Comparison of ENCODE assay signal across 8 mouse cellular contexts in the genomic region with DNA sequence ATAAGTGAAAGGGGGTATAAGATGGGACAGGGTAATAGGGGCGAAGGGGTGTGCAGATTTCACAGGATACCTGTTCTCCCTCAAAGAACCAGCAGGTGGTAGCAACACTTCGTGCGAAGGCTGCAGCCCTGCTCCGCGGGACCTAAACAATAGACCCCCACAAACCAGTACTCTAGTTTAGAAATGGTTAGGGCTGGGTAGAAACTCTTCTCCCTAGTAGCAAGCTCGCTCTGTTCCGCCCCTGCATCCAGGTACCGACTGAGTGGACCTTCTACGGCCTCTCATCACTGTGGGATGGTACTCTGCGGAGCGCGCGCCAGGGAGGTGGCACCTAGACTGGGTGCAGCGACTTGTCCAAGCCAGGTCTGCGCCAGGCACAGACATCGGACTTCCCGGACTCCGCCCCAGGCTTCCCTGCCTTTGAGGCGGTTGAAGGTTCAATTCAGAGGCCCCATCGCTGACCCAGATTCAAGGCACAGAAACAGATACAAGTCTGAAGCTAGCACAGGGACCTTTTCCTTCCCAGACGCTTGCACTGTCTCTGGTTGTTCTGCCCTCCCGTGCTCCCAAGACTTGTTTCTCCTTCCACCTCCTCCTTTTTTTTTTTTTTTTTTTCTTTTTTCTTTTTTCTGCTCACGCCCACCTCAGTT. TPM values are rescaled to one million over a fixed set of nuclear protein-coding genes. Genes with fewer than 3 reads are reported as not detected.
DNase-seq lines count a peak whose midpoint lies in the region; ATAC-seq and TF ChIP-seq lines count a peak whose summit lies in the region.

No protein-coding gene starts in this region.

- no peaks in the 10 kb centered on the region for H3K36me3 ChIP-seq in MEL (ENCODE audit: control insufficient read depth in 1 of 2, insufficient read depth in 2 of 2, low read length in 2 of 2)
- H3K36me3 ChIP-seq in embryonic facial prominence, embryonic 13.5 days = no peaks in the 10 kb centered on the region
- no peaks in the 10 kb centered on the region for H3K36me3 ChIP-seq in hindbrain, embryonic 14.5 days (replicated peaks; ENCODE audit: control insufficient read depth, insufficient read depth)
- H3K36me3 ChIP-seq in limb, embryonic 13.5 days = no peaks in the 10 kb centered on the region
- no peaks in the 10 kb centered on the region for H3K36me3 ChIP-seq in midbrain, embryonic 13.5 days

- peak; percentile 17; the same call in 1 of the 2 replicates for TF ChIP-seq CTCF in cerebellum, adult 2 months (IDR thresholded peaks at IDR 0.05; ENCODE audit: borderline replicate concordance, insufficient read depth, low read depth, low read length)
- TF ChIP-seq CTCF in MEL (IDR thresholded peaks at IDR 0.05 in 2 of 3, conservative IDR thresholded peaks at IDR 0.05 in 1 of 3; ENCODE audit: control insufficient read depth in 1 of 3, insufficient read depth in 1 of 3, low read depth in 2 of 3, low read length in 3 of 3, poor library complexity in 1 of 3, severe bottlenecking in 1 of 3) = peak; percentile 51 to 75 (median 68)

- H3K27ac ChIP-seq in cerebellum, adult 2 months (ENCODE audit: insufficient read depth, low read length) = no peak overlapping the region
- H3K27ac ChIP-seq in MEL (ENCODE audit: control insufficient read depth, low read depth, low read length) = no peak overlapping the region
- peak overlapping the region; percentile 93 for H3K27ac ChIP-seq in embryonic facial prominence, embryonic 13.5 days
- H3K27ac ChIP-seq in hindbrain, embryonic 14.5 days = peak overlapping the region; percentile 87
- H3K27ac ChIP-seq in limb, embryonic 13.5 days = peak overlapping the region; percentile 88
- H3K27ac ChIP-seq in midbrain, embryonic 13.5 days = peak overlapping the region; percentile 95

- H3K9ac ChIP-seq in MEL (ENCODE audit: control insufficient read depth, low read depth, low read length, poor library complexity, severe bottlenecking) = peak overlapping the region; percentile 71
- H3K9ac ChIP-seq in embryonic facial prominence, embryonic 13.5 days = peak overlapping the region; percentile 86
- peak overlapping the region; percentile 92 for H3K9ac ChIP-seq in hindbrain, embryonic 14.5 days
- peak overlapping the region; percentile 84 for H3K9ac ChIP-seq in limb, embryonic 13.5 days
- peak overlapping the region; percentile 92 for H3K9ac ChIP-seq in midbrain, embryonic 13.5 days (replicated peaks)

- peak; percentile 10 to 27 for DNase-seq in cerebellum, adult 2 months
- no peak for DNase-seq in cerebellum, adult 9-10 months
- DNase-seq in MEL (ENCODE audit: low read depth, low spot score) = peak; percentile 65
- peak; percentile 83 for DNase-seq in hindbrain, embryonic 14.5 days (ENCODE audit: low spot score)
- peak; percentile 43 for DNase-seq in telencephalon, adult 2 months (ENCODE audit: low read depth, low spot score)

- no peaks in the 10 kb centered on the region; the same call in 1 of the 2 replicates for H3K79me2 ChIP-seq in MEL (ENCODE audit: control insufficient read depth, insufficient read depth, low read length, poor library complexity)

- TF ChIP-seq POLR2A in cerebellum, adult 2 months (IDR thresholded peaks at IDR 0.05; ENCODE audit: borderline replicate concordance, insufficient read depth, low read length) = no peak
- TF ChIP-seq POLR2A in MEL (IDR thresholded peaks at IDR 0.05; ENCODE audit: control insufficient read depth in 1 of 2, insufficient read depth in 1 of 2, low read depth in 1 of 2, low read length in 2 of 2, poor library complexity in 1 of 2) = no peak

- H3K27me3 ChIP-seq in cerebellum, adult 2 months (ENCODE audit: control insufficient read depth, insufficient read depth, low read length) = no peaks in the 10 kb centered on the region
- H3K27me3 ChIP-seq in MEL (ENCODE audit: control insufficient read depth in 1 of 2, insufficient read depth in 2 of 2, low read length in 2 of 2) = peaks cover 0 to 2% of the 10 kb centered on the region in 2 experiments; a peak in 2 of 4 replicates
- peaks cover 4% of the 10 kb centered on the region for H3K27me3 ChIP-seq in embryonic facial prominence, embryonic 13.5 days
- no peaks in the 10 kb centered on the region for H3K27me3 ChIP-seq in hindbrain, embryonic 14.5 days (ENCODE audit: control insufficient read depth, insufficient read depth, low read length)
- H3K27me3 ChIP-seq in limb, embryonic 13.5 days = no peaks in the 10 kb centered on the region
- H3K27me3 ChIP-seq in midbrain, embryonic 13.5 days = no peaks in the 10 kb centered on the region

- peak; percentile 78 for TF ChIP-seq RAD21 in MEL (IDR thresholded peaks at IDR 0.05; ENCODE audit: low read depth, low read length)

- peak; percentile 52; the same call in 1 of the 2 replicates for ATAC-seq in embryonic facial prominence, embryonic 13.5 days (ENCODE audit: insufficient number of reproducible peaks, insufficient read depth, low FRiP score, low TSS enrichment, low read depth)
- ATAC-seq in hindbrain, embryonic 14.5 days (ENCODE audit: low FRiP score) = peak; percentile 75
- peak; percentile 79 for ATAC-seq in limb, embryonic 13.5 days (ENCODE audit: low FRiP score, low read depth)
- peak; percentile 70 for ATAC-seq in midbrain, embryonic 13.5 days

- no peaks in the 10 kb centered on the region for H3K9me3 ChIP-seq in MEL (replicated peaks; ENCODE audit: insufficient read depth, low read length)
- no peaks in the 10 kb centered on the region for H3K9me3 ChIP-seq in embryonic facial prominence, embryonic 13.5 days
- H3K9me3 ChIP-seq in hindbrain, embryonic 14.5 days (ENCODE audit: control insufficient read depth, low read length) = no peaks in the 10 kb centered on the region
- H3K9me3 ChIP-seq in limb, embryonic 13.5 days = no peaks in the 10 kb centered on the region
- H3K9me3 ChIP-seq in midbrain, embryonic 13.5 days = no peaks in the 10 kb centered on the region

- no peak for TF ChIP-seq EP300 in MEL (IDR thresholded peaks at IDR 0.05; ENCODE audit: low read depth in 1 of 2, low read length in 2 of 2)

- WGBS in cerebellum, adult 2 months = under 1% methylated on average over 23 of the region's 23 CpGs
- WGBS in embryonic facial prominence, embryonic 13.5 days = under 1% methylated on average over 23 of the region's 23 CpGs
- under 1% methylated on average over 23 of the region's 23 CpGs for WGBS in hindbrain, embryonic 14.5 days
- WGBS in limb, embryonic 13.5 days = under 1% methylated on average over 22 of the region's 23 CpGs
- WGBS in midbrain, embryonic 13.5 days = under 1% methylated on average over 23 of the region's 23 CpGs

- peak overlapping the region; percentile 86 for H3K4me2 ChIP-seq in embryonic facial prominence, embryonic 13.5 days
- peak overlapping the region; percentile 99 for H3K4me2 ChIP-seq in hindbrain, embryonic 14.5 days (replicated peaks)
- peak overlapping the region; percentile 87 for H3K4me2 ChIP-seq in limb, embryonic 13.5 days (replicated peaks)
- peak overlapping the region; percentile 64 for H3K4me2 ChIP-seq in midbrain, embryonic 13.5 days (replicated peaks)

- H3K4me1 ChIP-seq in cerebellum, adult 2 months (ENCODE audit: control insufficient read depth, insufficient read depth, low read length) = no peaks in the 10 kb centered on the region
- no peaks in the 10 kb centered on the region for H3K4me1 ChIP-seq in MEL (ENCODE audit: control insufficient read depth in 1 of 2, insufficient read depth in 2 of 2, low read length in 2 of 2)
- peaks cover 23% of the 10 kb centered on the region for H3K4me1 ChIP-seq in embryonic facial prominence, embryonic 13.5 days
- peaks cover 27% of the 10 kb centered on the region for H3K4me1 ChIP-seq in hindbrain, embryonic 14.5 days (replicated peaks; ENCODE audit: control insufficient read depth, insufficient read depth, low read length)
- H3K4me1 ChIP-seq in limb, embryonic 13.5 days = peaks cover 10% of the 10 kb centered on the region
- peaks cover 32% of the 10 kb centered on the region for H3K4me1 ChIP-seq in midbrain, embryonic 13.5 days (replicated peaks)

- peak overlapping the region; percentile 51 for H3K4me3 ChIP-seq in cerebellum, adult 2 months (replicated peaks; ENCODE audit: insufficient read depth, low read depth, low read length)
- peak overlapping the region; percentile 82 to 83 for H3K4me3 ChIP-seq in MEL (ENCODE audit: control insufficient read depth in 1 of 2, insufficient read depth in 1 of 2, low read depth in 2 of 2, low read length in 2 of 2)
- peak overlapping the region; percentile 70 for H3K4me3 ChIP-seq in embryonic facial prominence, embryonic 13.5 days
- H3K4me3 ChIP-seq in hindbrain, embryonic 14.5 days (replicated peaks; ENCODE audit: low read length) = peak overlapping the region; percentile 58
- peak overlapping the region; percentile 71 for H3K4me3 ChIP-seq in limb, embryonic 13.5 days
- peak overlapping the region; percentile 77 for H3K4me3 ChIP-seq in midbrain, embryonic 13.5 days (replicated peaks)

TF ChIP-seq in MEL, 35 proteins besides CTCF, POLR2A, EP300 and RAD21 (continues in another document):
- TF ChIP-seq SMC3 (IDR thresholded peaks at IDR 0.05; ENCODE audit: low read depth, low read length) = peak; percentile 65
- no peak for TF ChIP-seq HCFC1 (IDR thresholded peaks at IDR 0.05; ENCODE audit: low read depth, low read length)
- no peak for TF ChIP-seq MEF2A (IDR thresholded peaks at IDR 0.05; ENCODE audit: extremely low read depth, insufficient replicate concordance, low read depth, low read length, poor library complexity, severe bottlenecking)
- TF ChIP-seq USF1 (IDR thresholded peaks at IDR 0.05; ENCODE audit: low read depth, low read length) = no peak

RNA-seq across cellular contexts. Expression of a gene that starts 0.8 kb away (rescaled TPM):
- polyA plus RNA-seq in cerebellum, adult 2 months (2012; rRNA removed) = 21.7 and 27.4 TPM in 2 replicates
- total RNA-seq in MEL (2012; rRNA removed) = 0.88 and 1.0 TPM in 2 replicates
- 1 to 10 TPM in 1 of 2 experiments, not detected in 1; 5.2 TPM for polyA plus RNA-seq in MEL (2012; ENCODE audit: insufficient read depth in 1 of 2, insufficient read length in 2 of 2, low read depth in 1 of 2, low replicate concordance in 2 of 2, missing spikeins in 1 of 2)
- polyA plus RNA-seq in embryonic facial prominence, embryonic 13.5 days (2015; fragmentation: Nextera tagmentation; extraction: Ambion mirVana) = 23.8 and 27.1 TPM in 2 replicates
- 33.5 and 41.7 TPM in 2 replicates for polyA plus RNA-seq in hindbrain, embryonic 14.5 days (2014; fragmentation: Nextera tagmentation; extraction: Ambion mirVana)
- polyA plus RNA-seq in limb, embryonic 13.5 days (2015; fragmentation: Nextera tagmentation; extraction: Ambion mirVana) = 20.6 and 21.3 TPM in 2 replicates
- 26.6 and 31.2 TPM in 2 replicates for polyA plus RNA-seq in midbrain, embryonic 13.5 days (2015; fragmentation: Nextera tagmentation; extraction: Ambion mirVana)

RNA-seq across cellular contexts. Expression of a gene that starts 31.7 kb away (rescaled TPM):
- 0.26 and 0.27 TPM in 2 replicates for polyA plus RNA-seq in cerebellum, adult 2 months (2012; rRNA removed)
- total RNA-seq in MEL (2012; rRNA removed) = not detected in 2 replicates
- not detected for polyA plus RNA-seq in MEL (2012; ENCODE audit: insufficient read depth in 1 of 2, insufficient read length in 2 of 2, low read depth in 1 of 2, low replicate concordance in 2 of 2, missing spikeins in 1 of 2)
- 1.3 TPM in 2 replicates for polyA plus RNA-seq in embryonic facial prominence, embryonic 13.5 days (2015; fragmentation: Nextera tagmentation; extraction: Ambion mirVana)
- polyA plus RNA-seq in hindbrain, embryonic 14.5 days (2014; fragmentation: Nextera tagmentation; extraction: Ambion mirVana) = 0.92 and 1.4 TPM in 2 replicates
- polyA plus RNA-seq in limb, embryonic 13.5 days (2015; fragmentation: Nextera tagmentation; extraction: Ambion mirVana) = 0.54 and 0.66 TPM in 2 replicates
- polyA plus RNA-seq in midbrain, embryonic 13.5 days (2015; fragmentation: Nextera tagmentation; extraction: Ambion mirVana) = 0.67 and 0.90 TPM in 2 replicates

Comparison
In these comparisons a context has a peak if more than half of its experiments do, and no peak if none do; other contexts are left out.
1. H3K27ac ChIP-seq: peak in embryonic facial prominence, embryonic 13.5 days (single experiment), hindbrain, embryonic 14.5 days (single experiment), limb, embryonic 13.5 days (single experiment) and midbrain, embryonic 13.5 days (single experiment); none in cerebellum, adult 2 months (single experiment) and MEL (single experiment).
2. Peak in every context shown above with its lines, with median percentiles within 50 percentile points of each other: H3K4me3 ChIP-seq, H3K9ac ChIP-seq, ATAC-seq and H3K4me2 ChIP-seq.